Mouse (Mus musculus) liver, embryonic 11.5 days (tissue): Measurements from ENCODE around the gene Ccdc141. TPM values are rescaled to one million over a fixed set of nuclear protein-coding genes. Genes with fewer than 3 reads are reported as not detected.
A peak's percentile ranks its signal among the peaks of the same experiment; 100 is the strongest.

Experiments
- ATAC-seq: fragments of 200-750 bp; cut with Nextera tagmentation; replicated peaks from 2 replicates; pipeline ENCODE4 v1.8.0; 2017; ENCODE audit warnings: moderate number of reproducible peaks, mild to moderate bottlenecking, moderate TSS enrichment, moderate library complexity; ENCODE audit not compliant: low FRiP score
- DNase-seq: peaks from one replicate; pipeline ENCODE4 v3.0.0-alpha.2; 2017; ENCODE audit warnings: low spot score
- H3K27ac ChIP-seq: fragments of 300-500 bp; sonication (generic); 2 replicates; pipeline ENCODE4 v1.5.1; 2014; ENCODE audit warnings: mild to moderate bottlenecking, low read depth, low read length, control low read depth
- H3K27me3 ChIP-seq: fragments of 300-500 bp; sonication (generic); replicated peaks from 2 replicates; pipeline ENCODE4 v1.6.1; 2014; ENCODE audit warnings: low read length, mixed read lengths; ENCODE audit not compliant: control insufficient read depth, insufficient read depth
- H3K36me3 ChIP-seq: fragments of 300-500 bp; sonication (generic); 2 replicates; pipeline ENCODE4 v1.6.1; 2014; ENCODE audit warnings: mild to moderate bottlenecking, low read length, moderate library complexity, mixed read lengths; ENCODE audit not compliant: control insufficient read depth, insufficient read depth
- H3K4me1 ChIP-seq: fragments of 300-500 bp; sonication (generic); replicated peaks from 2 replicates; pipeline ENCODE4 v1.6.1; 2014; ENCODE audit warnings: low read length, mixed read lengths; ENCODE audit not compliant: control insufficient read depth, insufficient read depth
- H3K4me2 ChIP-seq: fragments of 300-500 bp; sonication (generic); 2 replicates; pipeline ENCODE4 v1.6.1; 2014; ENCODE audit warnings: mild to moderate bottlenecking, control low read depth, moderate library complexity
- H3K4me3 ChIP-seq: fragments of 300-500 bp; sonication (generic); 2 replicates; pipeline ENCODE4 v1.5.1; 2014; ENCODE audit warnings: low read depth, low read length, control low read depth
- H3K9ac ChIP-seq: fragments of 300-500 bp; sonication (generic); 2 replicates; pipeline ENCODE4 v1.6.1; 2014; ENCODE audit warnings: low read depth, low read length, control low read depth
- H3K9me3 ChIP-seq: fragments of 300-500 bp; sonication (generic); 2 replicates; pipeline ENCODE4 v1.6.1; 2016; ENCODE audit warnings: low read length, inconsistent platforms, mixed read lengths; ENCODE audit not compliant: control insufficient read depth
- WGBS: fragments of 180-500 bp; shearing (Covaris S2); extraction: QIAGEN DNeasy Blood & Tissue Kit; methylation state at CpG from one replicate; pipeline ENCODE4 v1.1.7; 2014; 5-methylcytosine and 5-hydroxymethylcytosine counted together
- polyA plus RNA-seq: library from polyadenylated mRNA; unstranded; fragments of >200 nt; fragmentation: Nextera tagmentation; extraction: Ambion mirVana; gene quantifications from 2 replicates; pipeline ENCODE4 v1.2.1, GENCODE M21; 2014

The Ccdc141 gene
- polyA plus RNA-seq, 1 experiment from 2014 or later, result 6.3 TPM

DNA sequence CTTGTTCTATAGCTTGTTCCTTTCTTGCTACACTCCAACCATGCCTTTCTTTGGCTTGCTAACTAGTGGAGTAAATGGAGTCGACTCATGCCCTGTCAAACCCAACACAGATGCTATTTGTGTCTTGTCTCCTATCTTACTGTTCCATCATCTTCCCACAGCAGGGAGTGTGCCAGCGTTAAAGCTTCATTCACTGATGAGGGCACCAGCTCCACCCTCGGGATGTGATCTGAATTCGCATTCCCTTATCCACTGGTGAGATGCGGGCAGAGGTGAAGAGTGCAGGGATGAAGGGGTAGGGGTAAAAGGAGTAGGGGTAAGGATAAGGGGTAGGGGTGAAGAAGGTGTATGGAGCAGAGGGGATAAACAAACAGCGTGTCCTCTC lies 12.6 kb upstream of the Ccdc141 start:
- H3K36me3 ChIP-seq, result no peaks in the 10 kb centered on the region
- H3K4me1 ChIP-seq, result no peaks in the 10 kb centered on the region; the same call in 1 of the 2 replicates
- WGBS, result 73% methylated on average over 6 of the region's 6 CpGs
- H3K4me3 ChIP-seq, result no peak overlapping the region
- H3K4me2 ChIP-seq, result no peak overlapping the region
- H3K9me3 ChIP-seq, result no peaks in the 10 kb centered on the region
- ATAC-seq, result no peak
- no peak for DNase-seq
- no peak overlapping the region for H3K9ac ChIP-seq
- no peak overlapping the region for H3K27ac ChIP-seq
- H3K27me3 ChIP-seq, result no peaks in the 10 kb centered on the region

DNA sequence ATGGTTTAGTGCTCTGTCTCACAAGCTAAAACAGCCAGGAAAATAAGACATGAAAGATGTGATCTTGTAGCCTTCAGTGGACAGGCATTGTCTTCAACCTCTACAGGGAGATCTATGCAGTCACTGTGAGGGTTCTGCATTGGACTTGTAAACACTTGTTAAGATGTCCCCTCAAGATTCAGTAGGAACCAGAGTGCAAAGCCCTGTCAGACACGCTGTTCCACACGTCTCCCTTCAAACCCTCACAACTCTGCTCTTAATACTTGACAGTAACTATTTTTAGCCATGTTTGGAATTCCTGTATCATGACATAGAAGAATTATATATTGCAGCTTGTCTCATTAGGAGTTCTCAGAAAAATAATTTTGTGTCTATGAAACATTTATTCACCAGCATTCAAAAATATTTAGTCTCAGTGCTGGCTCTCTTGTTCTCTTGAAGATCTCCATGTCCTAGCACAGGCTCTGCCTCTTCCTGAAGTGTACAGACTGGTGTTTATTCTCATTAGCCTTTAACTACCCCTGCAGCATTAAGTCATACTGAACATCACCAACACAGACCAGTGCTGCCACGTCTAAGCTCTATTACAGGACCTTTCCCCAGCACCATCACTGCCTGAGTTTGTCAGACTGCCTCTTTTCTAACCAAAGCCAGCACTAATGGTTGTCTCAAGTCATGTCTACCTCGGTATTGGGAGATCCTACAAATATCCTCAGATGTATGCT lies 12.0 kb upstream of the Ccdc141 start:
- H3K4me2 ChIP-seq, result no peak overlapping the region
- 76% methylated on average over 4 of the region's 4 CpGs for whole genome bisulfite sequencing
- no peak overlapping the region for H3K4me3 ChIP-seq
- ATAC-seq (no peak), DNase-seq (no peak)
- peaks cover under 1% of the 10 kb centered on the region for H3K4me1 ChIP-seq
- no peaks in the 10 kb centered on the region for H3K27me3 ChIP-seq
- no peaks in the 10 kb centered on the region for H3K36me3 ChIP-seq
- H3K9me3 ChIP-seq, result no peaks in the 10 kb centered on the region
- H3K27ac ChIP-seq, result no peak overlapping the region
- H3K9ac ChIP-seq, result no peak overlapping the region

GRCm38 (mm10) chr2:77177472-77177871 lies 7.0 kb upstream of the Ccdc141 start:
- Histone ChIP-seq H3K9ac (no peak overlapping the region), H3K36me3 (no peaks in the 10 kb centered on the region), H3K27me3 (no peaks in the 10 kb centered on the region), H3K27ac (peak overlapping the region; percentile 60), H3K4me2 (peak overlapping the region; percentile 32), H3K4me3 (no peak overlapping the region), H3K9me3 (no peaks in the 10 kb centered on the region), H3K4me1 (peaks cover 9% of the 10 kb centered on the region)
- ATAC-seq (peak; percentile 90), DNase-seq (no peak)
- 41% methylated on average over 2 of the region's 2 CpGs for WGBS

DNA sequence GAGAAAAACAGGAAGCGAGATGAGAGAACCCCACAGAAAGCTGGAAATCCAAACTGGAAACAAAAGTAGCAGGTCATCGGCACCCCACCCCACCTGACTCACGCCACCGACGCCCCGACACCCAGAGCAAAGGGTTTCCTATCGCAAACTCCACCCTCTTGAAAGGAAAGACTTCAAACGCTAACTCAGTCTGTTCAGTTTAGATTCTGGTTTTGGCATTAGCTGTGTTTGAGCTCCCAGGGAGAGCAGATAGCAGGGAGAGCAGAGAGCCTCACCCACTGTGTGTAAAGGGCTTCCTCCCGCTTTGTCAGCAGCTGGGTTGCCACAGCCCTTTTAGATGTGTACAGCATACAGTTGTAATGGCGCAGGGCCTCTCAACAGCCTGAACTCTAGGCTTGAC lies 6.0 kb upstream of the Ccdc141 start:
- WGBS, result 32% methylated on average over 10 of the region's 10 CpGs
- ATAC-seq (peak; percentile 87), DNase-seq (peak; percentile 40)
- Histone ChIP-seq H3K36me3 (no peaks in the 10 kb centered on the region), H3K4me2 (peak overlapping the region; percentile 34), H3K27ac (peak overlapping the region; percentile 62; the same call in 1 of the 2 replicates), H3K9me3 (no peaks in the 10 kb centered on the region), H3K4me1 (peaks cover 18% of the 10 kb centered on the region), H3K27me3 (no peaks in the 10 kb centered on the region), H3K4me3 (no peak overlapping the region), H3K9ac (no peak overlapping the region)

- WGBS, result 60% methylated on average over 7 of the region's 7 CpGs
- Histone ChIP-seq H3K4me1 (peaks cover 25% of the 10 kb centered on the region), H3K27me3 (no peaks in the 10 kb centered on the region), H3K36me3 (no peaks in the 10 kb centered on the region), H3K4me2 (no peak overlapping the region), H3K4me3 (no peak overlapping the region), H3K9ac (no peak overlapping the region), H3K27ac (no peak overlapping the region), H3K9me3 (no peaks in the 10 kb centered on the region)
- ATAC-seq (no peak), DNase-seq (no peak)
Observed at GRCm38 (mm10) chr2:77175411-77175810, 5.0 kb upstream of the Ccdc141 start.

DNA sequence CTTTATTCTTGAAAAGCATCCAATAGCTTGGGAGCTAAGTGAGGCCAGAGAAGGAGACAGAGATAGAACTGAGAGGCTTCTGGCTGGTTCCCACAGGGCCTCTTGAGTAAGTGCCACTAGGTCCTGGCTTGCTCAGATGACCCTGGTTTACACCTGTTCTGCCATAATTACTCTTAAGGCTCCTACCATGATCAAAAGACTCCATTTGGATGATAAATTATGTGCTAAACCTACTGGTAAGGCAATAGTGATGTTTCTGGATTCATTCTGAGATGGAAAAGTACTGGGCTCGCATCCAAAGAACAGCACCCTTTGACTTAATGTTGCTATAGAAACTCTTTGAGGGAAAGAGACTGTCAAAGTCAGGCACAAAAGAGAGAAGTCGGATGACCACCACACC lies 3.9 kb upstream of the Ccdc141 start:
- Histone ChIP-seq H3K27me3 (no peaks in the 10 kb centered on the region), H3K9me3 (no peaks in the 10 kb centered on the region), H3K27ac (no peak overlapping the region), H3K36me3 (no peaks in the 10 kb centered on the region), H3K4me1 (peaks cover 28% of the 10 kb centered on the region), H3K4me3 (no peak overlapping the region), H3K4me2 (no peak overlapping the region), H3K9ac (no peak overlapping the region)
- no peak for ATAC-seq
- no peak for DNase-seq
- 76% methylated on average over 2 of the region's 2 CpGs for WGBS

DNA sequence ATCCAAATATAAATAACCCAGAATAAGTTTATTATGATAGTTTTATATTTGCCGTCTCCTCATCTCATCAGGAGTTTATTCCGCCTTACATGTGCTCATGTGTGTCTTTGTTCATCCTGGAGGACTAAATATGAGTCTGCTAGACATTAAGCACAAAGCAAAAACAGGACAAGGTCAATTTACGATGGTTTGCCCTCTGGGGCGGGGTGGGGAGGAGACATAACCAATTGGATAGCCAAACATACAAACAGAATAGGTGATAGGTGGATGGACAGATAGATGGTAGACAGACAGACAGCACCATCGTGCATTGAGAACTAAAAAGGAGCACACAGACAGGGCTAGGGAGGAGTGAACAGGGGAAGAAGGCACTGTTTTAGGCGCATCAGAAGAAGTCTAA lies 3.4 kb upstream of the Ccdc141 start:
- Histone ChIP-seq H3K4me1 (peaks cover 28% of the 10 kb centered on the region), H3K9ac (no peak overlapping the region), H3K36me3 (no peaks in the 10 kb centered on the region), H3K9me3 (no peaks in the 10 kb centered on the region), H3K27me3 (no peaks in the 10 kb centered on the region), H3K27ac (no peak overlapping the region), H3K4me2 (no peak overlapping the region), H3K4me3 (no peak overlapping the region)
- ATAC-seq, result no peak
- no peak for DNase-seq
- 87% methylated on average over 6 of the region's 6 CpGs for WGBS

- no peak overlapping the region for H3K9ac ChIP-seq
- no peaks in the 10 kb centered on the region for H3K9me3 ChIP-seq
- WGBS, result 71% methylated on average over 6 of the region's 6 CpGs
- H3K4me2 ChIP-seq, result no peak overlapping the region
- ATAC-seq, result no peak
- H3K4me1 ChIP-seq, result peaks cover 28% of the 10 kb centered on the region
- no peak overlapping the region for H3K4me3 ChIP-seq
- DNase-seq, result no peak
- no peaks in the 10 kb centered on the region for H3K27me3 ChIP-seq
- no peak overlapping the region for H3K27ac ChIP-seq
- no peaks in the 10 kb centered on the region for H3K36me3 ChIP-seq
Observed at GRCm38 (mm10) chr2:77173366-77173765, 2.9 kb upstream of the Ccdc141 start.

- no peak overlapping the region for H3K9ac ChIP-seq
- DNase-seq (no peak), ATAC-seq (no peak)
- H3K27me3 ChIP-seq, result no peaks in the 10 kb centered on the region
- no peaks in the 10 kb centered on the region for H3K9me3 ChIP-seq
- no peaks in the 10 kb centered on the region for H3K36me3 ChIP-seq
- peaks cover 25% of the 10 kb centered on the region for H3K4me1 ChIP-seq
- no peak overlapping the region for H3K4me3 ChIP-seq
- H3K4me2 ChIP-seq, result peak overlapping the region; percentile 93
- H3K27ac ChIP-seq, result peak overlapping the region; percentile 13; the same call in 1 of the 2 replicates
- 53% methylated on average over 10 of the region's 10 CpGs for WGBS
Observed at GRCm38 (mm10) chr2:77172241-77172671, 1.8 kb upstream of the Ccdc141 start.
